Mouse (Mus musculus) neural tube, embryonic 15.5 days (tissue): Measurements from ENCODE around the gene Tmod3. TPM values are rescaled to one million over a fixed set of nuclear protein-coding genes. Genes with fewer than 3 reads are reported as not detected.
"Not testable (repeated sequence)": the region's sequence is repeated elsewhere in the genome, so short reads cannot be mapped to it uniquely, and the experiment has no call there.

ENCODE experiments used
- ATAC-seq: fragments of 200-750 bp; cut with Nextera tagmentation; 2 replicates; pipeline ENCODE4 v1.8.0; 2017; ENCODE audit warnings: mild to moderate bottlenecking, moderate TSS enrichment, moderate library complexity; ENCODE audit not compliant: low FRiP score
- H3K27ac ChIP-seq: fragments of 300-500 bp; sonication (generic); replicated peaks from 2 replicates; pipeline ENCODE4 v1.5.1; 2015; ENCODE audit warnings: mild to moderate bottlenecking, inconsistent platforms
- H3K27me3 ChIP-seq: fragments of 300-500 bp; sonication (generic); replicated peaks from 2 replicates; pipeline ENCODE4 v1.6.1; 2015; ENCODE audit warnings: inconsistent platforms
- H3K36me3 ChIP-seq: fragments of 300-500 bp; sonication (generic); 2 replicates; pipeline ENCODE4 v1.6.1; 2015; ENCODE audit warnings: inconsistent platforms
- H3K4me1 ChIP-seq: fragments of 300-500 bp; sonication (generic); 2 replicates; pipeline ENCODE4 v1.6.1; 2015; ENCODE audit warnings: inconsistent platforms
- H3K4me2 ChIP-seq: fragments of 300-500 bp; sonication (generic); 2 replicates; pipeline ENCODE4 v1.6.1; 2015; ENCODE audit warnings: inconsistent platforms, mild to moderate bottlenecking, moderate library complexity
- H3K4me3 ChIP-seq: fragments of 300-500 bp; sonication (generic); replicated peaks from 2 replicates; pipeline ENCODE4 v1.5.1; 2015; ENCODE audit warnings: mild to moderate bottlenecking, inconsistent platforms
- H3K9ac ChIP-seq: fragments of 300-500 bp; sonication (generic); replicated peaks from 2 replicates; pipeline ENCODE4 v1.6.1; 2015; ENCODE audit warnings: mild to moderate bottlenecking, inconsistent platforms
- H3K9me3 ChIP-seq: fragments of 300-500 bp; sonication (generic); replicated peaks from 2 replicates; pipeline ENCODE4 v1.6.1; 2016; ENCODE audit warnings: inconsistent platforms
- WGBS: fragments of 180-500 bp; shearing (Covaris S2); methylation state at CpG from one replicate; pipeline ENCODE4 v1.1.7; 2015; ENCODE audit warnings: mixed read lengths; 5-methylcytosine and 5-hydroxymethylcytosine counted together
- polyA plus RNA-seq: library from polyadenylated mRNA; unstranded; fragments of >200 nt; fragmentation: Nextera tagmentation; extraction: Ambion mirVana; gene quantifications from 2 replicates; pipeline ENCODE4 v1.2.1, GENCODE M21; 2015

Tmod3 gene
- polyA plus RNA-seq, 1 experiment from 2014 or later: 68.1 TPM

DNA sequence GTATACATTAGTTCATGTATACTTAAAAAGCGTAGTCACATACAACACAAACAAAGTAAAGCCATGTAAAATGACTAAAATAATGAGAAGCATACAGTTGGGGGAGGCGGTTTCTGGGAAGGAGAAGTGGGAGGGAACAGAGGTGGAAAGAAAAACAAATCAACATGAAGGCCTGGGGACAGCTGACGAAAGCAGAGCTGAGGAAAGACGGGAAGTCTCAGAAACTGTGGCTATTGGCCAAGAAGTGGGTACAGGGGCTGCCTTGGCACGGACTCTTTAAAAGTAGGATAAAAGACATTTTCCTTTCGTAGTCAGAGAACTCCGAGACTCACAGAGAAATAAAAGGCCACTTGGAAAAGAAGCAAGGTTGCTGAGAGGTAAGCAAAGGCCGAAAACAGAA is 10.4 kb downstream of the Tmod3 start:
- Histone ChIP-seq H3K9ac (no peak overlapping the region), H3K4me1 (peaks cover 21% of the 10 kb centered on the region), H3K4me3 (no peak overlapping the region), H3K36me3 (no peaks in the 10 kb centered on the region), H3K27me3 (no peaks in the 10 kb centered on the region), H3K9me3 (no peaks in the 10 kb centered on the region), H3K27ac (no peak overlapping the region), H3K4me2 (no peak overlapping the region)
- no peak for ATAC-seq
- WGBS: 73% methylated on average over 8 of the region's 8 CpGs

- ATAC-seq: no peak
- H3K9ac ChIP-seq: no peak overlapping the region
- H3K4me3 ChIP-seq: no peak overlapping the region
- H3K9me3 ChIP-seq: no peaks in the 10 kb centered on the region
- no peaks in the 10 kb centered on the region for H3K27me3 ChIP-seq
- no peaks in the 10 kb centered on the region for H3K36me3 ChIP-seq
- H3K27ac ChIP-seq: no peak overlapping the region
- WGBS: 83% methylated on average over 12 of the region's 12 CpGs
- no peak overlapping the region for H3K4me2 ChIP-seq
- H3K4me1 ChIP-seq: peaks cover 15% of the 10 kb centered on the region
Observed at GRCm38 (mm10) chr9:75546885-75547553, 12.4 kb downstream of the Tmod3 start.

- Histone ChIP-seq H3K4me1 (peaks cover 11% of the 10 kb centered on the region; the same call in 1 of the 2 replicates), H3K9ac (no peak overlapping the region), H3K9me3 (no peaks in the 10 kb centered on the region), H3K4me2 (no peak overlapping the region), H3K27me3 (no peaks in the 10 kb centered on the region), H3K36me3 (no peaks in the 10 kb centered on the region), H3K4me3 (no peak overlapping the region), H3K27ac (no peak overlapping the region)
- no peak for ATAC-seq
- 89% methylated on average over 8 of the region's 8 CpGs for WGBS
Observed at GRCm38 (mm10) chr9:75545514-75545913, 13.9 kb downstream of the Tmod3 start.

DNA sequence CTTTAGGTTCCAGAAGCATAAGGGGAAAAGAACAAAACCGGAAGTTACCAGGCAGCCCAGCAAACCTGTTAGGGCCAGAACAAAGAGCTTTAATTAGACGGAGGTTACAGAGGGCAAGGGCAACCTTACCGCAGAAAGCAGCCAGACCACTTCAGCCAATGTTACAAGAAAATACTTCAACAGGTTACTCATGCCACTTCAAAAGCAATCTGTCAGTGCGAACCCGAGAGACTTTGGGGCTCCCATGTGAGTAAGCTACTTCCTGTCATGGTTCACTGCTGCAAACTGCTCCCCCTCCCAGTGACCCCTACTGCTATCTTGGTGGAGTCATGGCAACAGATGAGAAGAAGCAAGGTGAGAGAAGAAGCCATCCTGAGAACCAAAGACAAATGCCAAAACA is 18.0 kb downstream of the Tmod3 start:
- peaks cover 8% of the 10 kb centered on the region; the same call in 1 of the 2 replicates for H3K4me1 ChIP-seq
- no peak overlapping the region for H3K9ac ChIP-seq
- H3K4me3 ChIP-seq: no peak overlapping the region
- H3K4me2 ChIP-seq: no peak overlapping the region
- no peaks in the 10 kb centered on the region for H3K27me3 ChIP-seq
- H3K27ac ChIP-seq: no peak overlapping the region
- 51% methylated on average over 5 of the region's 5 CpGs for WGBS
- H3K9me3 ChIP-seq: no peaks in the 10 kb centered on the region
- H3K36me3 ChIP-seq: no peaks in the 10 kb centered on the region
- ATAC-seq: no peak

DNA sequence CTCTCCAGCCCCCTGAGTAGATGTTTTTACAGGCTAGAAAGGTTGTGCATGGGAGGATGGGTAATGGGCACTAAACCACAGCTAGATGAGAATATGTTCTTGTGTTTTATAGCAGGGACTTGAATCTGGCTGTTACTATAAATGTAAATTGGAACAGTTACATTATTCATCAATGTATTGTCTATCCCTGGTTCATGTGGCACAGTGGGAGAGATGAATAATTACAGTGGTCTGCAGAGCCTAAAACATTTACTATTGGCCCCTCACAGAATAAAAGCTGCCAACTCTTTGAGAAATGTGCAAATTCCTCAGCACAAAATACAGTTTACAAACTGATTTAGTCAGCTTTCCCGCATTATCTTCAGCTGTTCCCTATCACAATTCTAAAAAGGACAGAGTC is 23.0 kb downstream of the Tmod3 start:
- no peak for ATAC-seq
- Histone ChIP-seq H3K9ac (no peak overlapping the region), H3K27ac (no peak overlapping the region), H3K4me2 (no peak overlapping the region), H3K4me1 (peaks cover 1% of the 10 kb centered on the region; the same call in 1 of the 2 replicates), H3K36me3 (no peaks in the 10 kb centered on the region), H3K4me3 (no peak overlapping the region), H3K27me3 (no peaks in the 10 kb centered on the region), H3K9me3 (no peaks in the 10 kb centered on the region)
- 51% methylated on average over 1 of the region's 1 CpGs for WGBS

- Histone ChIP-seq H3K9ac (no peak overlapping the region), H3K9me3 (no peaks in the 10 kb centered on the region), H3K36me3 (peaks cover 4% of the 10 kb centered on the region; the same call in 1 of the 2 replicates), H3K4me2 (no peak overlapping the region), H3K4me3 (no peak overlapping the region), H3K4me1 (no peaks in the 10 kb centered on the region), H3K27ac (no peak overlapping the region), H3K27me3 (no peaks in the 10 kb centered on the region)
- ATAC-seq: no peak
- 92% methylated on average over 8 of the region's 8 CpGs for WGBS
Observed at GRCm38 (mm10) chr9:75534431-75534962, 25.0 kb downstream of the Tmod3 start.

- H3K4me2 ChIP-seq, H3K4me1 ChIP-seq, H3K9me3 ChIP-seq, H3K9ac ChIP-seq, H3K4me3 ChIP-seq, H3K27me3 ChIP-seq, ATAC-seq, H3K36me3 ChIP-seq, H3K27ac ChIP-seq: not testable (repeated sequence)
- 77% methylated on average over 9 of the region's 9 CpGs for WGBS
Observed at GRCm38 (mm10) chr9:75532989-75533388, 26.5 kb downstream of the Tmod3 start.

- Histone ChIP-seq H3K36me3 (peaks cover 6% of the 10 kb centered on the region; the same call in 1 of the 2 replicates), H3K9me3 (no peaks in the 10 kb centered on the region), H3K4me3 (no peak overlapping the region), H3K9ac (no peak overlapping the region), H3K27me3 (no peaks in the 10 kb centered on the region), H3K4me1 (no peaks in the 10 kb centered on the region), H3K4me2 (no peak overlapping the region), H3K27ac (no peak overlapping the region)
- ATAC-seq: no peak
- whole genome bisulfite sequencing: 91% methylated on average over 7 of the region's 7 CpGs
Observed at GRCm38 (mm10) chr9:75532461-75532860, 27.0 kb downstream of the Tmod3 start.

DNA sequence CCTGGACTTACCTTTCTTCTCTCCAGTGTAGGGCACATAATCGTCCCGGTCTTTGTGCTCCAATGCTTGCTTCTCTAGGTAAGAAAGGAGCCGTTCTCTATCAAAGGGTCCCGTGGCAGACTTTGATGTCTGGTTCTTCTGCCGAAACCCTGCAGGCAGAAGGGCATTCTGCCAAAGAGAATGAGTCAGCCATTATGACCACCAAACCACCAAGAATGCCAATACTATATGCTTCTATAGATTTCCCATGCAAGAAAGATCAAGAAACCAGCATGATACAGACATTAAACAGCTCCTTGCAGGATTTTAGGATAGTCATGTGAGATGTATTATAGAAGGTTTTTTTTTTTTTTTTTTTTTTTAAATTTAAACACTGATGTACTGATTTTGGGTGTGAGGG is 30.1 kb downstream of the Tmod3 start:
- Histone ChIP-seq H3K9me3 (no peaks in the 10 kb centered on the region), H3K36me3 (peaks cover 6% of the 10 kb centered on the region; the same call in 1 of the 2 replicates), H3K4me2 (no peak overlapping the region), H3K27ac (no peak overlapping the region), H3K4me3 (no peak overlapping the region), H3K4me1 (no peaks in the 10 kb centered on the region), H3K9ac (no peak overlapping the region), H3K27me3 (no peaks in the 10 kb centered on the region)
- whole genome bisulfite sequencing: 74% methylated on average over 5 of the region's 5 CpGs
- no peak for ATAC-seq

DNA sequence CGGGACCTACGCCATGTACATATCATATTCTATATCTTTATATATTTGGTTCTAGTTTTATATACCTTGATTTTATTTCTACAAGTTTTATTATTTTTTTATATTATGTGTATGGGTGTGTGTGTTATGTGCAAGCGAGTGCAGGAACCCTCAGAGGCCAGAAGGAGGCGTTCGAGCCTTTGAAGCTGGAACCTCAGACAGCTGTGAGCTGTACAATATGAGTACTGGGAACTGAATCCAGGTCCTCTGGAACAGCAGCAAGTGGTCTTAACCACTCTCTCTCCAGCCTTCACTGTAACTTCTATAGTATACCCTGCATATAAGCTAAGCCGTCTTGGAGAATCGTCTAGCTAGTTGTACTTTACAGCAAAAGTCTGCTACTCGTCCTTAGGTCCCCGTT is 31.4 kb downstream of the Tmod3 start:
- peaks cover 9% of the 10 kb centered on the region; the same call in 1 of the 2 replicates for H3K36me3 ChIP-seq
- H3K4me3 ChIP-seq: no peak overlapping the region
- H3K27ac ChIP-seq: no peak overlapping the region
- no peak overlapping the region for H3K4me2 ChIP-seq
- H3K4me1 ChIP-seq: no peaks in the 10 kb centered on the region
- H3K27me3 ChIP-seq: no peaks in the 10 kb centered on the region
- no peak for ATAC-seq
- no peaks in the 10 kb centered on the region for H3K9me3 ChIP-seq
- WGBS: 95% methylated on average over 9 of the region's 9 CpGs
- no peak overlapping the region for H3K9ac ChIP-seq

DNA sequence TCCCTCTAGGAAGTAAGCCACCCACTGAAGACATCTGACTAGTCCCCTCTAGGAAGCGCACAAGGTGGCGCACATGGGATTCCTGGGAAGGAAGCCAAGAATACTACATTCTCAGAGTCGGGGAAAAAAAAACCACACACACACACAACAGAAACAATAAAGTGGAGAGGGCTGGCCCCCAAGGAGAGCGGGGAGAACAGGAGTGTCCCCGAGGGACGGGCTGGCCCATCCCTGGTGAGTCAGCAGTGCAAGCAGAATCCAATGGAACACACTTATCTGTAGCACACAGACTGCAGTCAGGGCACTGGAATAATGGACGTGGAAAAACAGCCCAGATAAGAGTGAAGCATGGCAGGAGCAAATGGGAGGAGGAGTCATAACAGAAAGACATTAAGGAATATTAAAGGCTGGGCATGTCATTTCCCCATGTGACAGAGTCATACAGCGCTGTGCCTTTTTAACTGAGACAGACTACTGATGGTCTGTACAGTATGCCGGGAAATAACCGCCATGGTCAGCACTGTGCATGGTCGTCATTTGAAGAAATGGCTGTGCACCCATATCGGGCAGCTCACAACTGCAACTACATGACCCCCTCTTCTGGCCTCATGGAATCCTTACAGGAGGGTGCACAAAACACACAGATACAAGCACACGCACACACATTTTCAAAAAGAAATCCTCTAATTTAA is 31.9 kb downstream of the Tmod3 start:
- Histone ChIP-seq H3K27me3 (no peaks in the 10 kb centered on the region), H3K9me3 (no peaks in the 10 kb centered on the region), H3K36me3 (peaks cover 9% of the 10 kb centered on the region; the same call in 1 of the 2 replicates), H3K4me3 (no peak overlapping the region), H3K9ac (no peak overlapping the region), H3K27ac (no peak overlapping the region), H3K4me1 (no peaks in the 10 kb centered on the region), H3K4me2 (no peak overlapping the region)
- 76% methylated on average over 13 of the region's 13 CpGs for WGBS
- ATAC-seq: no peak

GRCm38 (mm10) chr9:75523646-75524045 is 35.8 kb downstream of the Tmod3 start:
- Histone ChIP-seq H3K9ac (no peak overlapping the region), H3K36me3 (peaks cover 11% of the 10 kb centered on the region; the same call in 1 of the 2 replicates), H3K4me2 (no peak overlapping the region), H3K4me3 (no peak overlapping the region), H3K27me3 (no peaks in the 10 kb centered on the region), H3K9me3 (no peaks in the 10 kb centered on the region), H3K4me1 (no peaks in the 10 kb centered on the region), H3K27ac (no peak overlapping the region)
- ATAC-seq: no peak
- 53% methylated on average over 6 of the region's 6 CpGs for WGBS
